Comparison of ENCODE assay signal across 8 mouse cellular contexts in genomic region chr7:100862353-100862752, GRCm38 (mm10). TPM values are rescaled to one million over a fixed set of nuclear protein-coding genes. Genes with fewer than 3 reads are reported as not detected.
A peak's percentile ranks its signal among the peaks of the same experiment; 100 is the strongest.
DNase-seq lines count a peak whose midpoint lies in the region; ATAC-seq and TF ChIP-seq lines count a peak whose summit lies in the region.

No protein-coding gene starts in this region.

- WGBS in heart, embryonic 10.5 days, result 5% methylated on average over 4 of the region's 4 CpGs
- 12% methylated on average over 4 of the region's 4 CpGs for WGBS in forebrain, embryonic 15.5 days
- 5% methylated on average over 4 of the region's 4 CpGs for WGBS in liver, postnatal 0 days (ENCODE audit: insufficient replicate concordance)

- no peak for TF ChIP-seq CTCF in CH12.LX (conservative IDR thresholded peaks at IDR 0.05 in 1 of 2, IDR thresholded peaks at IDR 0.05 in 1 of 2; ENCODE audit: low read depth in 2 of 2, low read length in 2 of 2)
- TF ChIP-seq CTCF in liver, postnatal 0 days (IDR thresholded peaks at IDR 0.05; ENCODE audit: low read depth), result no peak

- peak overlapping the region; percentile 92 for H3K27ac ChIP-seq in heart, embryonic 10.5 days
- peak overlapping the region; percentile 72 for H3K27ac ChIP-seq in CH12.LX (ENCODE audit: insufficient read depth, low read depth)
- H3K27ac ChIP-seq in forebrain, embryonic 15.5 days (replicated peaks), result no peak overlapping the region
- peak overlapping the region; percentile 93 for H3K27ac ChIP-seq in liver, postnatal 0 days (ENCODE audit: low read depth)

- no peak for ATAC-seq in forebrain, embryonic 15.5 days (replicated peaks)
- peak; percentile 12 for ATAC-seq in liver, postnatal 0 days
- ATAC-seq in activated CD4-positive, CD25-positive, alpha-beta regulatory T cell, adult 4 months, result no peak

- H3K27me3 ChIP-seq in heart, embryonic 10.5 days (ENCODE audit: insufficient read depth, poor library complexity, severe bottlenecking), result no peaks in the 10 kb centered on the region
- H3K27me3 ChIP-seq in CH12.LX (replicated peaks), result no peaks in the 10 kb centered on the region
- no peaks in the 10 kb centered on the region for H3K27me3 ChIP-seq in forebrain, embryonic 15.5 days
- H3K27me3 ChIP-seq in liver, postnatal 0 days (ENCODE audit: insufficient read depth, low read length), result no peaks in the 10 kb centered on the region

- peak overlapping the region; percentile 79 for H3K9ac ChIP-seq in CH12.LX (ENCODE audit: insufficient read depth, low read depth)
- H3K9ac ChIP-seq in forebrain, embryonic 15.5 days (replicated peaks), result peak overlapping the region; percentile 89
- peak overlapping the region; percentile 90 for H3K9ac ChIP-seq in liver, postnatal 0 days (replicated peaks)

- no peaks in the 10 kb centered on the region for H3K9me3 ChIP-seq in heart, embryonic 10.5 days
- no peaks in the 10 kb centered on the region for H3K9me3 ChIP-seq in CH12.LX (replicated peaks; ENCODE audit: low read length)
- H3K9me3 ChIP-seq in forebrain, embryonic 15.5 days, result no peaks in the 10 kb centered on the region
- H3K9me3 ChIP-seq in liver, postnatal 0 days (ENCODE audit: low read length), result no peaks in the 10 kb centered on the region

- DNase-seq in heart, embryonic 10.5 days (ENCODE audit: low spot score), result no peak
- DNase-seq in heart, adult 18-20 months, result no peak
- no peak for DNase-seq in CH12.LX (ENCODE audit: extremely low read depth)
- no peak for DNase-seq in liver, postnatal 0 days
- DNase-seq in Muller cell, postnatal 12 days (ENCODE audit: inconsistent ontology term), result no peak
- no peak for DNase-seq in urinary bladder, postnatal 36 days (ENCODE audit: low spot score in 2 of 2)

- peak overlapping the region; percentile 85 for H3K4me3 ChIP-seq in heart, embryonic 10.5 days
- peak overlapping the region; percentile 85 to 95 (median 86) for H3K4me3 ChIP-seq in CH12.LX (replicated peaks in 1 of 3; ENCODE audit: low read depth in 2 of 3, low read length in 2 of 3, poor library complexity in 1 of 3)
- H3K4me3 ChIP-seq in forebrain, embryonic 15.5 days, result peak overlapping the region; percentile 91
- H3K4me3 ChIP-seq in liver, postnatal 0 days (ENCODE audit: low read depth, low read length), result peak overlapping the region; percentile 97

- no peaks in the 10 kb centered on the region for H3K36me3 ChIP-seq in heart, embryonic 10.5 days
- peaks cover 0 to 35% of the 10 kb centered on the region in 2 experiments for H3K36me3 ChIP-seq in CH12.LX (replicated peaks in 1 of 2; ENCODE audit: control insufficient read depth in 1 of 2, insufficient read depth in 1 of 2, low read length in 1 of 2)
- no peaks in the 10 kb centered on the region for H3K36me3 ChIP-seq in forebrain, embryonic 15.5 days
- H3K36me3 ChIP-seq in liver, postnatal 0 days (replicated peaks; ENCODE audit: insufficient read depth, low read length), result peaks cover 27% of the 10 kb centered on the region

- dilution Hi-C loops in CH12.LX (cut with MboI; ENCODE audit: extremely low pct_ligation_motif_present, extremely low pct_unique_long_range_greater_than_20kb, low sequenced_read_pairs), result no loop called here

- H3K79me2 ChIP-seq in CH12.LX (replicated peaks; ENCODE audit: control insufficient read depth, extremely low read depth, insufficient read depth, poor library complexity, severe bottlenecking), result peaks cover 47% of the 10 kb centered on the region

- H3K4me1 ChIP-seq in heart, embryonic 10.5 days, result peaks cover 52% of the 10 kb centered on the region
- H3K4me1 ChIP-seq in CH12.LX (ENCODE audit: control insufficient read depth in 1 of 2, insufficient read depth in 2 of 2), result peaks cover 40 to 54% of the 10 kb centered on the region in 2 experiments
- peaks cover 11% of the 10 kb centered on the region for H3K4me1 ChIP-seq in forebrain, embryonic 15.5 days
- H3K4me1 ChIP-seq in liver, postnatal 0 days (ENCODE audit: insufficient read depth), result peaks cover 47% of the 10 kb centered on the region

- TF ChIP-seq POLR2A in CH12.LX (IDR thresholded peaks at IDR 0.05; ENCODE audit: low read depth, low read length), result no peak

- no peak for TF ChIP-seq EP300 in CH12.LX (IDR thresholded peaks at IDR 0.05; ENCODE audit: low read length)
- no peak for TF ChIP-seq EP300 in liver, postnatal 0 days (IDR thresholded peaks at IDR 0.05; ENCODE audit: low read depth)

- in situ Hi-C loops in CH12.LX (cut with MboI; ENCODE audit: low pct_ligation_motif_present, low pct_unique_long_range_greater_than_20kb, low sequenced_read_pairs), result no loop called here

- H3K4me2 ChIP-seq in CH12.LX (ENCODE audit: insufficient read depth, low read depth, poor library complexity, severe bottlenecking), result peak overlapping the region; percentile 39
- H3K4me2 ChIP-seq in forebrain, embryonic 15.5 days (replicated peaks), result peak overlapping the region; percentile 98
- H3K4me2 ChIP-seq in liver, postnatal 0 days (ENCODE audit: low read depth, low read length), result peak overlapping the region; percentile 98

- TF ChIP-seq RAD21 in CH12.LX (IDR thresholded peaks at IDR 0.05; ENCODE audit: low read depth, low read length), result no peak

TF ChIP-seq in CH12.LX, 34 proteins besides CTCF, POLR2A, EP300 and RAD21:
- TF ChIP-seq RCOR1 (conservative IDR thresholded peaks at IDR 0.05; ENCODE audit: low read depth, low read length), result no peak
- no peak for TF ChIP-seq ZC3H11A (IDR thresholded peaks at IDR 0.05; ENCODE audit: low read depth, low read length)
- TF ChIP-seq ZKSCAN1 (IDR thresholded peaks at IDR 0.05; ENCODE audit: borderline replicate concordance, low read depth, low read length), result no peak
- no peak for TF ChIP-seq TCF12 (IDR thresholded peaks at IDR 0.05; ENCODE audit: low read depth, low read length)
- no peak for TF ChIP-seq ELF1 (IDR thresholded peaks at IDR 0.05; ENCODE audit: low read depth, low read length)
- no peak for TF ChIP-seq SMC3 (IDR thresholded peaks at IDR 0.05; ENCODE audit: low read depth, low read length)
- no peak for TF ChIP-seq E2F4 (IDR thresholded peaks at IDR 0.05; ENCODE audit: insufficient replicate concordance, low read depth, low read length)
- no peak for TF ChIP-seq JUN (IDR thresholded peaks at IDR 0.05; ENCODE audit: insufficient read depth, low read depth, low read length)
- no peak for TF ChIP-seq NELFE (IDR thresholded peaks at IDR 0.05; ENCODE audit: low read depth, low read length)
- TF ChIP-seq UBTF (IDR thresholded peaks at IDR 0.05; ENCODE audit: low read depth, low read length), result no peak
- no peak for TF ChIP-seq TBP (conservative IDR thresholded peaks at IDR 0.05; ENCODE audit: low read depth, low read length)
- no peak for TF ChIP-seq USF1 (IDR thresholded peaks at IDR 0.05; ENCODE audit: low read depth, low read length)
- TF ChIP-seq BHLHE40 (IDR thresholded peaks at IDR 0.05; ENCODE audit: low read depth, low read length), result no peak
- no peak for TF ChIP-seq CHD1 (IDR thresholded peaks at IDR 0.05; ENCODE audit: low read depth, low read length)
- TF ChIP-seq GABPA (IDR thresholded peaks at IDR 0.05; ENCODE audit: insufficient replicate concordance, low read depth, low read length), result no peak

RNA-seq across cellular contexts. Expression of gene Relt, which starts 0.9 kb away (rescaled TPM):
- polyA plus RNA-seq in heart, embryonic 10.5 days (2016; fragmentation: Nextera tagmentation; extraction: Ambion mirVana), result 4.4 and 5.3 TPM in 2 replicates
- total RNA-seq in heart, adult 18-20 months (2021), result 1 to 10 TPM; 4.5 to 5.4 TPM
- total RNA-seq in CH12.LX (2012; rRNA removed) (27.7 and 29.9 TPM in 2 replicates), CH12.LX (2014; rRNA removed) (24.5 and 25.7 TPM in 2 replicates)
- 24.9 and 31.1 TPM in 2 replicates for polyA plus RNA-seq in CH12.LX (2012; ENCODE audit: insufficient read length, low read depth)
- polyA plus RNA-seq in forebrain, embryonic 15.5 days (2015; fragmentation: Nextera tagmentation; extraction: Ambion mirVana), result 3.8 and 4.3 TPM in 2 replicates
- 6.9 and 7.5 TPM in 2 replicates for polyA plus RNA-seq in liver, postnatal 0 days (2015; fragmentation: Nextera tagmentation; extraction: Ambion mirVana)
- polyA plus RNA-seq in activated CD4-positive, CD25-positive, alpha-beta regulatory T cell, adult 4 months (2017; shearing (Covaris generic)), result 10 to 100 TPM; 14.5 to 16.3 TPM

Comparison
In these comparisons a context has a peak if more than half of its experiments do, and no peak if none do; other contexts are left out.
1. H3K4me2 ChIP-seq: peak in every context shown above with its lines; median percentile 98 in forebrain, embryonic 15.5 days; 98 in liver, postnatal 0 days; 39 in CH12.LX.